Mouse (Mus musculus) thymus, adult 2 months (tissue): ENCODE data around the gene Scarb2.

Experiments
- CTCF ChIP-seq: fragments of 200-500 bp; IDR thresholded peaks from 2 replicates; pipeline ENCODE4 v1.5.1; 2012; ENCODE audit warnings: mild to moderate bottlenecking, control low read depth, low read length, moderate library complexity, borderline replicate concordance; ENCODE audit not compliant: control insufficient read depth, poor library complexity, insufficient read depth; ENCODE audit errors: extremely low read depth
- POLR2A ChIP-seq: fragments of 200-500 bp; IDR thresholded peaks from 2 replicates; pipeline ENCODE4 v1.6.1; 2012; ENCODE audit warnings: mild to moderate bottlenecking, low read length, control low read depth, moderate library complexity; ENCODE audit not compliant: control insufficient read depth, poor library complexity, insufficient read depth; ENCODE audit errors: extremely low read depth

GRCm38 (mm10) chr5:92461321-92461720 lies 45.3 kb downstream of the Scarb2 start:
- TF ChIP-seq POLR2A (no peak), CTCF (peak; percentile 75; the same call in 1 of the 2 replicates)
